Mouse (Mus musculus) A20 (cell line): ENCODE results near the gene 2310030G06Rik.
A peak's percentile ranks its signal among the peaks of the same experiment; 100 is the strongest.

Source experiments
- DNase-seq: peaks from one replicate; pipeline ENCODE4 v3.0.0-alpha.2; 2011; ENCODE audit warnings: low read depth, low spot score

2310030G06Rik gene

DNA sequence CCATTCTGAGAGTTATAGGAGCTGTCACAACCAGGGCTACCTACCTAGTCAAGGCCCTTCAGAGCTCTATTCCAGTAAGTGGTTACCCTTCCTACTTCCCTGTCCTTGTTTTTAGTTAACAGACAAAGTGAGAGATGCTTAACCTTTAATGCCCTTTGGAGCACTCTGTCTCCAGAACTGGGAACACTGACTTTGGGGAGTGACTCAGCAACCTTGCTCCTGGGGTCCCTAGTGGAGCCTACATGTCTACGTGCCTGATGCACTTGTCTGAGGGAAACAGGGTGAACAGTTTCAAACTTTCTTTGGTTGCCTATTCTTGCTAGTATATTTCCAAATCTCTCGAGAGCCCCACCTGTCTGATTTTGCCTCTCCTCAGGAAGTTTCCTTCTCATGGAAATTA is 3.6 kb downstream of the 2310030G06Rik start:
- no peak for DNase-seq

DNA sequence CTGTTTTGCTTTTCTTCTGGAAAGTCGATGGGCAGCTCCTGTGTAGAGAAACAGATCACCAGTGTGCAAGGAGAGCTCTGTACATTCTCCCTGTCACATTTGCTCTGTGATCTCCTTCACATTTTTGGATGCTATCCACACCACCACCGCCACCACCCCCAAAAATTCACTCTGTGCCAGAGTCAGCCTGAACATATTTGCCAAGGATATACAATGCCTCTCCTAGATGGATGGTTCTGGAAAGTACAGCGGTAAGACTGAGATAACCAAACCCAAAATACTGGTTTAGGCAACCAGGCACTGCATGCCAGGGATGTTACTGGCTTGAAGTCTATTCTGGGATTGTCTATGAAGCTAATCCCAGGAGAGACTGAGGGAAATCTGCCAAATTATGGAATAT is 4.1 kb downstream of the 2310030G06Rik start:
- DNase-seq: no peak

DNA sequence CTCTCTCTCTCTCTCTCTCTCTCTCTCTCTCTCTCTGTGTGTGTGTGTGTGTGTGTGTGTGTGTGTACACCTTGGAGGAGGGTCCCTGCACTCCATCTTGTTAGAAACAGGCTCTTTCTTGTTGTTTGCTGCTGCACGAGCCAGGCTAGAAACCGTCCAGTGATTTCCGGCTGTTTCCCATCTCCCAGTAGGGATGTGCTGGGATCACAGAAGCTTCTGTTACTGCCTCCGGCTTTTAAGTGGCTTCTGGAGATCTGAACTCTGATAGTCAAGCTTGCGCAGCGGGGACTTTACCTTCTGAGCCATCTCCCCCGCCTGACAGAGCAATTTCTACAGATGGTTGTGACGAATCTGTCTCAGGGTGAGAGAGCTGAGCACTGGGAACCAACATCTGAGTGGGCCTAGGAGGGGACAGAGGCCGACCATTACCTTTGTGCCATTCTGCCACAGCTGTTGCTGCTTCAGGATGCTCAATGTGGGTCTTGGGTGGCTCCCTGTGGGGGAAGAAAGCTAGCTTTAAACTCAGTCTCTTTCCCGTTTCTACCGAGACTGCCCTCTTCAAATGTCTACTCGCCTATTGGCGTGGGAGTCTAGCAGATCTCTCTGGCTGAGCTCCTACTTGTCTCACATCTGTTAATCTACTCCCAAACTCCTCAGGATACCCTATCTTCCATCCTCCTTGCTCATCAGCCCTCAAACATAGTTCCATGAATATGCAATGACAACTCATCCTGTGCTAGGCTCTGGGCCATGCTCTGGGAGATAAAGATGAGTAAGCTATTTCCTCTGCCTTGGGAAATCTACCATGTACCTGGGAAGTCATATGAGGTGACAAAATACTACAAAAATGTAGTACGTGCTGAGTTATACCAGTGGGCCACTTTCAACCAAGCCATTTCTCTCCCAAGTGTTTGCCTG is 5.2 kb downstream of the 2310030G06Rik start:
- no peak for DNase-seq

DNA sequence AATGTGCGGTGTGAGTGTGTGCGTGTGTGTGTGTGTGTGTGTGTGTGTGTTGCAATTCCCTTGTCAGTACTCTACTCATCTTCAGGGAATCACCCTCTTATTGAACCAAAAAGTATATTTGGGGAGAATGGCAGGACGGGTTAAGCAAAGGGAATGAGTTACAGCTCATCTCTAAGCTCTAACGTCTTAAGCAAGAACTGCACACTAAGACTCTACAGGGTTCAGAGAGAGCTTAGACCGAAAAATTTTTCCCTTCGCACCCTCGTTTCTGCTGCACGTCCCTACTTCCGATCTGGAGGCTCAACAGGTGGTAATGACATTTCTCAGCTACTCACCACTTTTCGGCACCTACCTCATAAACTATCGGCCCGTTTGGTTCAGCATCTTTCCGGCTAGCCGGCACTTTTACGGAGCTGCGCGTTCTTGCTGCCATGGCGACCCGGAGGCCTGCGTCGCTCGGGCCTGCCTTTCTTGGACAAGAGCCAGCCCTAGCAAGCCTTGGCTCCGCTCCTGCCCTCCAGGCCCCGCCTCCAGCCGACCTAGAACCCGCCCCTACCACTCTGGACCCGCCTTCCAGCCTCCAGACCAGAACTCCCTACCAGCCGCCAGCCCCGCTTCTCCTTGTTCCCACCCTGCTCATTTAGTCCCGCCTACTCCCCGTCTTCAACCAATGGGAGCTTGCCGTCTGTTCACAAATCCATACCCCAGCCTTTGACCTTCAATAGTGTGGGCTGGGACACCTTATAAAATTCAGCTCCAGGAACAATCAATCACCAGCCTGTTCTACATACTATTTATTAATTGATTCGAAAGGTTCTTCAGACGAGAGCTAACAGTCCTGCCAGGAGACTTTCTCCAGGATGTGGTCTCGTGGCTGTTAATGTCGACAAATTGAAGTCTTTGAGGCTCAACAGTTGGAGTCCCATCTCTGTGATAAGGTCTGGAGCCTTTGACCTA is 7.1 kb downstream of the 2310030G06Rik start, which contains the start of gene Dixdc1:
Gene Dixdc1 (minus strand): TSS at position 604 of the 957 bp plus-strand sequence.
- DNase-seq: peak; percentile 87

DNA sequence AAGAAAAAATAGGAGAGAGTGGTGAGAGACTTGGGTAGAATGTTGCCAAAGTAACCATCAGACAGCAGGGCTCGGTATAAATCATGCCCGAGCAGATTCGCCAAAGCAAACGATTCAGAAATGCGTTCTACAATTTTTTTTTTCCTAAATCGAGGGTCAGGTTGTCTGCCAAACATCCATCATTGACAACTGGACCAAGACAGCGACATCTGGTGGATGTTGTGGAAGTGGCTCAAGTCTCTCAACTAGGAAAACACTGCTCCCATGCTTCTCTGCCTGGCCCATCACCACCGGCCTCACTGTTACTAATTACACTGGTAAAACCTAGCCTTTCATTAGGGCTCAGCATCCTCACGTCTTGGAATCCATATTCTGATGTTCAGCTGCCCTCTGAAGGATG is 11.3 kb downstream of the 2310030G06Rik start:
- peak; percentile 62 for DNase-seq

DNA sequence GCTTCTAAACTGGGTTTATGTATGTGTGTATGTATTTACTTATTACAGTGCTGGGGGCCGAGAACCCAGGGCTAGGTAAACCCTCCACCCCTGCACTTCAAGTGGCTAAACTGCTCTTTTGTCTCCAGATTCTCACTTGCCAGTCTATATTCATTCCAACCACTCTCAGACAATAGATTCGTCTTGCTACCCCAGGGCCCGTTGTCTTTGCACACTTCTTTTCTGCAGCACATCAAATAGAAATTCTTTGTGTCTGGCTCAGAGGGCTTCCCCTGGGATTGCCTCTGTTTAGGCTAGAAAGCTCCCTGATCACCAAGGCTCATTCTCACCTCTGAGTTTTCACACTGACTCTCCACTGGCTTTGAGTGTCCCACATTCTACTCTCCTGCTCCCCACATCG is 13.8 kb downstream of the 2310030G06Rik start:
- no peak for DNase-seq

DNA sequence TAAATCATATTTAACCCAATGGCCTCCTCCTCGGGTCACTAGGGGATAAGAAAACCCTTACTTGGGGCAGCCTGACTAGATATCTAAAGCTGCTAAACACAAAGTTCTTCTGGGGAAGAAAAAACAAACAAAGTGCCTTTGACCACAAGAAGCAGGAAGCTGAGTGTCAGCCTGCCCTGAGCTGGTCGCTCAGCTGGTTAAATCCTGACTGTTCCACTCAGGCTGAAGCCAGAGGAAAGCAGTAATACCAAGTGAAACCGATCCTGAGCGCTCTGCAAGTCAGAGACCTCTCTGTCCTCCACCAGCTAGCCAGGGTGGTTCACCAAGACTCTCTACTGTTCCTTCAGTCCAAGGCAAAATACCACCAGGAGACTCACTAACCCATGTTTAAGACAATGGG is 16.7 kb downstream of the 2310030G06Rik start:
- peak; percentile 8 for DNase-seq

DNA sequence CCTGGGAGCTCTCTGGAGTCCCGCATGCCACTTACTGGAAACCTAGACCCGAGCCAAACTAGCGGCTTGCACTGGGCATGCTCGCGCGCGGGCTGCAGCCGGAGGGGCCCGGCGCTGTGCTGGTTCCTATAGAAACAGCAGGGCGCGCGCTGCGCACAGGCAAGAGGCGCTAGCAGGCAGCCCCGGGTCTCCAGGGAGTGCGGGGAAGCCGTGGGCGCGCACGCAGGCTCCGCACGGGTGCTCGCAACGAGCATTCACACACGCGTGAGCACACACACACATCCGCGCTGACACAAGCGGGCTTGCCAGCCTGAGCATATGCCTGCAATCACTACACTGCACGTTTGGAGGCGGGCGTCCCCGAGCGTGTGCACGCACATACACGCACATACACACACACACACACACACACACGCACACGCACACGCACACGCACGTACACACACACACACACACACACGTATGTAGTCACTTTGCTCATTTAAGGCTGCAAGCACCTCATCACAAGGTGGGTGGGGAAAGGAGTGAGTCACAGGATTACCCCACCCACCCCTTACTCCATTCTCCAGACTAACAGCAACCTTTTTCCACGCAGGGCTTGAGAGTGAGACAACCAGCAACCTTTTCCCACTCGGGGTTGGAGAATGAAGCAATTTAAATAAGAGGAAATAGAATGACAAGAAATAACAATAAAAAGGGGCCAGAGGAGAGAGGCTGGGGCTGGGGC is 18.2 kb downstream of the 2310030G06Rik start:
- no peak for DNase-seq

DNA sequence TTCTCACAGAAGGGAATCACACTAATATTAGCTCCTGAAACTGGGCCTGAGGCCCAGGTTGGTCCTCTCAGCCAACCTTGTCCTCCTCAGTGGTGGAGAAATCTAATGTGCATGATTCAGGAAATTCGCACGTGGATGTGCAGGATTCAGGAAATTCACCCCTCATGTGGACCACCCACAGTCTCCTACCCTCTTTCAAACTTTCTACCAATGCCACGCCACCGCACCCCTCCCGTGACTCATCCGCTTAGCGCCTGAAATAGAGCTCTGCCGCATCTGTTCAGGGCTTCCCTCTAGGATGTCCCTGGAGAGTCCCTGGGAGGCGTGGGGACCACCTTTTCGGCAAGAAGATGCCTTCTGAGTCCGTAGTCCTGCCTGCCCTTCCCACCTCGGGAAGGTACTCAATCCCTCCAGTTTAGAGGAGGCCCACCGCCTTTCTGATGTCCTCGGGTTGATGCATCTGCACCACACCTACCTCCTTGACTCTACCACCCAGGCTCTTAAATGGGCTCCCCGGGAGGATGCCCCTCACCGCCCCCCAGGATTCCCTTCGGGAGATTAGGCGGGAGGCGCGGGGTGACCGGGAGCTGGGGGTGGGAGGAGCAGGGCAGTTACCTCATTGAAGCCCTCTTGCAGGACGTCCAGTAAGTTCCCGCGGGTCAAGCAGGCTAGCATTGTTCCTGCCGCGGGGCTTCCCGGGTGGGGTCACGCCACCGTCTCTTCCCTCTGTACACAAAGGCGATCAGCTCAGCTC is 19.0 kb downstream of the 2310030G06Rik start:
- DNase-seq: no peak

DNA sequence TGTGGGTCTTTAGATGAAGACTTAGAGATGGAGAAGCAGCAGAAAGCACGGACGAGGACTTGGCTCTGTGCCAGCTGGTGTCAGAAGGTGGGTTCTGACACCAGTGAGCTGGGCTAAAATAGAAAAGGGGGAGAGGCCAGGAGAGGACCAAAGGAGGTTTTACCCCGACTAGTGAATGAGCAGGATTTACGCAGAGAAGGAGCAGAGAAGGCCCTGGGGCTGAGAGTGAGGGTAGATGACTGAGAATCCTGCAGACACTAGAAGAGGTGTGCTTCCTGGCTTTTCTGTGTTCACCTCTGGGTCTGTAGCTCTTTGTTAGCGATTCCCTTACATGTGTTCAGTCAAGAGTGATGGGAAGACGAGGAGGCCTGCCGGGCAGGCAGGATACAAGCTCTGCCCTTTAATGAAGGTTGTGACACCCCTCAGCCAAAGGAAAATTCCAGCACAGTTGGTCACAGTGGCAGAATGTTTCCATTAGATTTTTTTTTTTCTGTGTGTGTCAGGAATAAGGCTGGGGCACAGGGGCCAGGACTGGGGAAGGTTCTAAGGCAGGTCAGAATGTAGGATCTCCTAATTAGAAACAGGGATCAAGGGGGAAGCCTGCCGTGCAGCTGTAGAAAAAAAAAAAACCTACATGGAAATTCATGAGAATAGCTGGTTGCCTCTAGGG is 20.3 kb downstream of the 2310030G06Rik start:
- DNase-seq: no peak

DNA sequence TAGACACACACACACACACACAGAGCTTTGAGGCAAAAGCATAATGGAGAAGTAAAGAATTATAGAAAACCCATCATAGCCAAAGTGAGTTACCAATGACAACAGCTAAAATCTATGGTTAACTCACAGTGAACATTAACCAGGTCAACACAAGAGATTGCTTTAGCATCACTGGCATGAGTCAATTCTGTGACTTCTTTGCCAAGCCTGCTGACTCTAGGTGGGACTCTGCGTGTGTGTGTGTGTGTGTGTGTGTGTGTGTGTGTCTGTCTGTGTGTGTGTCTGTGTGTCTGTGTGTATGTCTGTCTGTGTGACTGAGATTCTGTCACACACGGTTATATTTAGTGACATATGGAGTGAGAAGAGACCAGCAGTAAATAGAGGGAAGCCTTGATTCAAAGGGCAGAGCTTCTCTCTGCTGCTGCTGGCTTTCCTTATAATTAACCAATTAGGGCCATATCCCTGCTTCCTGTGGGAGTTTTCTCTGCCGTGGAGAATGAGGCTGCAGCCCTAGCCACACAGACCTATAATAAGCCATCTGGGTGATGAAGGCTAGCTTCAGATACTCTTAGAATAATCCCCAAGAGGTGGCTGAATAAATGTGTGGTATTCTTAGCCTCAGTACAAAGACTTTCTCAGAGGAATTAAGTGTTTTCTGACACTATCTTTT is 21.5 kb downstream of the 2310030G06Rik start:
- no peak for DNase-seq

DNA sequence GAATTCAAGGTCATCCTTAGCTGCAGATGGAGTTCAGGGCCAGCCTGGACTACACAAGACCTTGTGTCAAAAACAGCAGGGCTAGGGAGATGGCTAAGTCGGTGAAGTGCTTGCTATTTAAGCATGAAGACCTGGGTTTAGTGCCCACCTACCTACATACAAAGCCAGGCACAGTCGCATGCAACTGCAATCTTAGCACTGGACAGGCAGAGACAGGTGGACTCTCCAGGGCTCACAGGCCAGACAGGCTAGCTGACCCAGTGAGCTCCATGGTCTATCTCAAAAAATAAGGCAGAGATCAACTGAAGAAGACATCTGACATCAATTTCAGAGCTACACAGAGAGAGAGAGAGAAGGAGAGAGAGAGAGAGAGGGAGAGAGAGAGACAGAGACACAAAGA is 22.2 kb downstream of the 2310030G06Rik start:
- DNase-seq: no peak

DNA sequence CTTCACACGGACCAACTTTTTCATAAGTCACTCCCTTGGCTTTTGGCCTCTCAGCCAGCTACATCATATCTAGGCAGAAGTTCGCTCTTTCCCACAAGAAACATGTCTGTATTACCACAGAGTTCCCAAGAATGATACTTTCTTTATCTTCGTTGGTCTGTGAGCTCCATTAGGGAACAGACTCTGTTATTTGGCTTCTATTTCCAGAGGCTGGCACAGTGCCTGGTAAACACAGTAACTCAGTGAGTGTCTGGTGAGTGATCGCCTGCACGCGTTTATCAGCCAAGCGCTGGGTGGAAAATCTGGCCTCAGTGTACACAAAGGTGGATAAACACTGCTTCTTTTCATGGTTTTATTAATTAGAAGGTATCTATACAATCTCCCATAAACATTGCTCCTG is 22.9 kb downstream of the 2310030G06Rik start:
- no peak for DNase-seq

DNA sequence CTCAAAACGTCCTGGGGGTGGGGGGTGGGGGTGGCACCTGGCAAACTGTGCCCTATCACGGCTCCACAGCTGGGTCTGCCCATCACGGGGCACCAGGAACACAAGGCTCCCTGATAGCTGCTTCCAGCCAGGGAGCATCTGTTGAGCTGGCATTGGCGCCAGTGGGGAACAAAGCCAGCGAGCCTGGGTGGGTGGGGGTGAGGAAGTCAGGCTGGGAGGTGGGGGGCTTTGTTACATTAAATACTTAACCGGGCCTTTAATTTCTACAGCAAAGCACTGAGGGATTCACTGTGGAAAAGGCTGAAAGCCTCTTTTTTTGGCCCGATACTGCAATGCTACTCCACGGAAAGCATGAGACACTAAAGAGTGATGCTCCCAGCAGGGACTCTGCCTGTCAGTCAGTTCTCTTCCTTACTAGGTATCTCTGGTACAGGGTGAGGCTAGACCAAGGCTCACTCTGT is 23.9 kb downstream of the 2310030G06Rik start:
- no peak for DNase-seq

DNA sequence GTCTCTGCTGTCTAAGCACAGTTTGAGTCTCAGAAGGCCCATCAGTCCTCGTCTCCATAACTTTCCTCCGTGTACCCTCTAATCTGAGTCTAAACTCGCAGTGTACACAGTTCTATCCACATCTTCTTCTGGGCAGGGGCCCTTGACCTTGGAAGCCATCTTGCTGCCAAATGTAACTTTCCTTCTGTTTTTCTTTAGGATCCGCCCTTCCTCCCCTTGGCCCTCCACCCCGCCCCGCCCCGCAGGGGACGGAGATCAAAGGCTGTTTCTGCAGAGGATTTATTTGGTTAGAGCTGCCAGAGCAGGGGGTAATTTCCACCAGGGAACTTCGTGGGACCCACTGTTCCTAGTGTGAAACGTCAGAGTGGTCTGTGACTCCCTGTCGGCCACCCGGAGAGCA is 25.3 kb downstream of the 2310030G06Rik start:
- no peak for DNase-seq

DNA sequence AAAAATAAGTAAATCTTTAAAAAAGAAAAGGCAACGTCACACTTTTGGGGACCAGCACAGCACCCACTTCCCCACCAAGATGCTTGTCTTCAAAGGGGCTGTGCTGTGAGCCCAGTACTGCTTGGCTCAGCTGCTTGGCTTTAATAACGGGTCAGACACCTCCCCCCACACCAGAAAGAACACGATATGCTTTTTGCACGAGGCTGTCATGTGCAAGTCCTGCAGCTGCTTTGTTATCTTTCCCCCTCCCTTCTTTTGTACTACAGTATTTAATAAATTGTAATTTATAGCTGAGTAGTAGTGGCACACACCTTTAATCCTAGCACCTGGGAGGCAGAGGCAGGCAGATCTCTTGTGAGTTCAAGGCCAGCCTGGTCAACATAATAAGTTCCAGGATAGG is 27.5 kb downstream of the 2310030G06Rik start:
- no peak for DNase-seq

DNA sequence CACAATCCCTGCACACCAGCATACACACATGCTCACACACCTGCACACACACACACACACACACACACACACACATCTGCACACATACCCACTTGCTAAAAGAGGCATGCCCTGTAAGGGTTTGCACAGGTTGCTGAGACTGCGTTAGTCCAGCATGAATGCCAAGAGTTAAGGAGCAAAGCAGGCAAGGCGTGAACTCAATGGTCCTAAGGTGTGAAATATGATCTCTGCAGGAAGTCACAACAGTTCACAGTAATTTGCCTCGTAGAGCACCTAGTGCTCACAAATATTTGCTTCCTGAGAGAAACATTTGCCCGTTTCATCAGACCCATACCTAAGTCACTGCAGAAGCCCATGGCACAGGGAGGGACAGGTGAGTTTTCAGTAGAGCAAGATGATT is 32.1 kb downstream of the 2310030G06Rik start:
- DNase-seq: no peak

DNA sequence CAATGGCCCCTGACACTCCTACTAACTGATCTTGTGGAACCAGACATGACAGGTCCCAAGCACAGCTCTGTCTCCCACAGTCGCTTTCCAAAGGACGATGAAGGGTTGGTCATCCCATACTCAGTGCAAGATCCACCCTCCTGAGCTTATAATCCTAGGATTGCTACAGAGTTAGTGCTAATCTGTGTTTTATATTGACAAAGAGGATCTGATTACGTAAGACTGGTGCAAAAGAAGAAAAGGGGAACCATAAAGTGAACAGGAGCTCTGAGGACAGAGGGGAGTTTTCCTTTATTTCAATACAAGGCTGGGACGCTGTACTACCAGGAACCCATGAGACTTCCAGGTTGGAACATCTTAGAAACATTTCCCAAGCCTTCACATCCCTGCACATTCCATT is 35.0 kb downstream of the 2310030G06Rik start:
- no peak for DNase-seq

DNA sequence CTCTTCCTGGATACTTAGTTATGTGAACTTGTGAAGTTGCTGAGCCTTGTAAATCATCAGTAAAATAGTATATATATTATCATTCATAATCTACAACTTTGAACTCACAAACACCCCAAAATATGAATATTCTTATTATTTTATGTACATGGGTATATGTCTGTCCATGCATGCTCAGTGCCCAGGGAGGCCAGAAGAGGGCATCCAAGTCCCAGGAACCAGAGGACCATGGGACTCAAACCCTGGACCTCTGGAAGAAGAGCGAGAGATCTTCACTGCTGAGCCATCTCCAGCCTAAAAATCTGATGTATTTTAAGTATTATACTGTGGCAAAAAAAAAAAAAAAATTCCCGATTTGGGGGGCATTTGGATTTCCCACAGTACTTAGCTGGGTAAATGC is 37.2 kb downstream of the 2310030G06Rik start:
- peak; percentile 44 for DNase-seq

DNA sequence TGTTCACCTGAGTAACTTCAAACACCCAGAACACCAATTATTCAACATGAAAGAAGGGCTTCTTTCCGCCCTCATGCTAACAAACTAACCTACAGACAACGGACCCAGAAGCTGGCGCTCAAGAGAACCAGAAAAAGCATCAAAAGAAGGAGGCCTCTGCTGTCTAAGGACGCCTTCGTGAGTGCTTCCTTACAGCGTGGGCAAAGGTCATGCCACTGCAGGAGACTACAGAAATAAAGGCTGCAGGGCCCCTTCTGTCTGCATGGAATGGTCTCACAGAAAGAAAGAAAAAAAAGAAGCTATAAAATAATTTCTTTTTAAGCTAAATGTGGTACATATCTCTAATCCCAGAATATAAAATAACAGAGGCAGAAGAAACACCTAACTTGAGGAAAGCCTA is 41.4 kb downstream of the 2310030G06Rik start:
- DNase-seq: no peak
